Mouse (Mus musculus) G1E (cell line): ENCODE results near the gene B4galt2.

Experiments used
- CTCF ChIP-seq: IDR thresholded peaks from 2 replicates; pipeline ENCODE4 v1.5.1; 2012; ENCODE audit warnings: low read depth, low read length, inconsistent platforms, mixed read lengths
- GATA2 ChIP-seq: IDR thresholded peaks from 2 replicates; pipeline ENCODE4 v1.6.1; 2012; ENCODE audit warnings: low read depth, low read length, inconsistent platforms, borderline replicate concordance

DNA sequence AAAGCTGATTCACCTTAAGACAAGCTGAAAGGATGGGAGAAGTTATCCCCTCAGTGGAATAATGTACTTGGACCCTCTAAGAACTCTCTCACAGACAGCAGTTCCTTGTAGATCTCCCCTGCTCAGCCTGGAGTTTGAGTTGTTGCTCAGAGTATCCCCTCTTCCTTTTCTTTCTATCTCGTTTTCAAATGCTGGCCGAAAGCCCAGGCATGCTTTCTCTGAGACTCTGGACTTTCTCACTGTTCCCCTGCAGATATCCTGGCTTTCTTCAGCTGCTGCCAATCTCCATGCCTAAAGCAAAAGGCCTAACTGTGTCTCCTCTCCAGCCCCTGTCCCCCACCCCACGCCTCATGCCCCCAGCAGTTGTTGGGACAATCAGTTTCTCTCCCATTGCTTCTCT, 35.0 kb upstream of the B4galt2 start:
- TF ChIP-seq CTCF = no peak
- no peak for TF ChIP-seq GATA2
